Mouse (Mus musculus): Measurements from ENCODE around the gene Ptgis.

DNA sequence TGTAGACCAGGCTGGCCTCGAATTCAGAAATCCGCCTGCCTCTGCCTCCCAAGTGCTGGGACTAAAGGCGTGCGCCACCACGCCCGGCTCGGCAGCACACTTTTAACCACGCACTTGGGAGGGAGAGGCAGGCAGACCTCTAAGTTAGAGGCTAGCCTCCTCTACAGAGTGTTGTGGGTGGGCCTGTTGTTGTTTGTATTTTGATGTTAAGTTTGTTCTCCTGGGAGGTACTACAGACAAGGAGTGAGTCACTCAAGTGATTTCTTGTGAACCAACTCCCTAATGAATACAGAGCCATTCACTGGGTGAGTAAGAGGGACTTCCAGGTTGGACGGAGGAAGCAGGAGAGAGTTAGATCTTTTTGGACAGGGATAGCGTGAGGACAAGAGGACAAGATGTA lies 25.8 kb upstream of the Ptgis start:
- TF ChIP-seq CTCF (IDR thresholded peaks at IDR 0.05; ENCODE audit: low read depth, low read length) = no peak
- no peak for TF ChIP-seq TAL1 (conservative IDR thresholded peaks at IDR 0.05; ENCODE audit: low read depth, low read length)
- TF ChIP-seq GATA1 (IDR thresholded peaks at IDR 0.05; ENCODE audit: borderline replicate concordance, low read length) = no peak

All from G1E (cell line).